Mouse (Mus musculus) hindbrain, embryonic 10.5 days (tissue): Measurements from ENCODE around the gene Gm44502. TPM values are rescaled to one million over a fixed set of nuclear protein-coding genes. Genes with fewer than 3 reads are reported as not detected.
"Not testable (repeated sequence)": the region's sequence is repeated elsewhere in the genome, so short reads cannot be mapped to it uniquely, and the experiment has no call there.

ENCODE experiments used
- DNase-seq: peaks from one replicate; pipeline ENCODE4 v3.0.0-alpha.2; 2017; ENCODE audit warnings: low spot score
- H3K27ac ChIP-seq: fragments of 300-500 bp; sonication (generic); 2 replicates; pipeline ENCODE4 v1.5.1; 2016; ENCODE audit warnings: mild to moderate bottlenecking, moderate library complexity
- H3K27me3 ChIP-seq: fragments of 300-500 bp; sonication (generic); 2 replicates; pipeline ENCODE4 v1.6.1; 2016; ENCODE audit warnings: mild to moderate bottlenecking; ENCODE audit not compliant: poor library complexity, insufficient read depth, severe bottlenecking
- H3K36me3 ChIP-seq: fragments of 300-500 bp; sonication (generic); 2 replicates; pipeline ENCODE4 v1.6.1; 2016; ENCODE audit warnings: mild to moderate bottlenecking, moderate library complexity
- H3K4me1 ChIP-seq: fragments of 300-500 bp; sonication (generic); replicated peaks from 2 replicates; pipeline ENCODE4 v1.6.1; 2016; ENCODE audit warnings: mild to moderate bottlenecking
- H3K4me3 ChIP-seq: fragments of 300-500 bp; sonication (generic); 2 replicates; pipeline ENCODE4 v1.5.1; 2016; ENCODE audit warnings: mild to moderate bottlenecking, moderate library complexity
- H3K9me3 ChIP-seq: fragments of 300-500 bp; sonication (generic); 2 replicates; pipeline ENCODE4 v1.6.1; 2016; ENCODE audit warnings: mild to moderate bottlenecking, moderate library complexity
- WGBS: fragments of 180-500 bp; shearing (Covaris S2); methylation state at CpG from one replicate; pipeline ENCODE4 v1.1.7; 2016; 5-methylcytosine and 5-hydroxymethylcytosine counted together
- polyA plus RNA-seq: library from polyadenylated mRNA; unstranded; fragments of >200 nt; fragmentation: Nextera tagmentation; extraction: Ambion mirVana; gene quantifications from 2 replicates; pipeline ENCODE4 v1.2.1, GENCODE M21; 2016

Gene Gm44502
- polyA plus RNA-seq, 1 experiment from 2014 or later = not detected

DNA sequence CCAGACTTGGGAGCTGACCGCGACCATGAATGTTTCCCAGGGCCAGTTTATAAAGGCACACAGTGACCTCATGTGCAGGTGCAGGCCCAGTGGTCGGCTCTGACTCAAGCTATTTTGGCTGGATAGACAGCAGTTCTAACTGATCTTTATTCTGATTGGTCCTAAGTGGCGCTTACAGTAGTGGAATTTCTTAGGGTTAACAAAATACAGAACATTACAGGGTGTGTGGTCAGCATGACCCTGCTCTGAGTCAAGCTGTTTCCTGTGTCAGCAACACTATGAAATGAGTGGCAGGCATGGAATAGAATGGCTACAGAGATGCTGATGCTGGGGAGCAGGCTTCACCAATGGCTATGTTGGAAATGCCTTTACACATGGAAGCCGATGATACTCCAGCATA, 6.4 kb upstream of the Gm44502 start:
- WGBS = 86% methylated on average over 5 of the region's 5 CpGs
- Histone ChIP-seq H3K27ac (no peak overlapping the region), H3K4me3 (no peak overlapping the region), H3K9me3 (no peaks in the 10 kb centered on the region), H3K4me1 (0 out of 2 replicates have a peak, but pooled peaks cover 4% of the 10 kb centered on the region), H3K27me3 (no peaks in the 10 kb centered on the region), H3K36me3 (no peaks in the 10 kb centered on the region)
- DNase-seq = no peak

DNA sequence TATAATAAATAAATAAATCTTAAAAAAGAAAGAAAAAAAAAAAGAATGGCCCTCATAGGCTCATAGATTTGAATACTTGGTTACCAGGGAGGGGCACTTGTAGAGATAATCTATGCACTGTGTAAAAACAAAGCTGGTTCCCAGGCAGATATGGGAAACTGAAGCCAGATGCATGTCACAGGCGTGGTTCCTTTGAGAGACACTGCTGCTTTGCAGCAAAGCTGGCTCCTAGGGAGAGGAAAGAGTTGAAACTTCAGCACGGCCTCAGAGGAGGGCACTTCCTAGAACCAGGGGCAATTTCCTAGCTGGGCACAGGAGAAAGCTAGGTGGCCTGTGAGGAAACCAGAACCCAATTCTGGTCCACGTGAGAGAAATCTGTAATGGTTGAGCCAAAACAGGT, 4.6 kb upstream of the Gm44502 start:
- no peaks in the 10 kb centered on the region for H3K36me3 ChIP-seq
- no peak overlapping the region for H3K27ac ChIP-seq
- H3K4me1 ChIP-seq = peaks cover 11% of the 10 kb centered on the region
- H3K9me3 ChIP-seq = no peaks in the 10 kb centered on the region
- H3K27me3 ChIP-seq = no peaks in the 10 kb centered on the region
- no peak for DNase-seq
- H3K4me3 ChIP-seq = no peak overlapping the region
- WGBS = 78% methylated on average over 3 of the region's 3 CpGs

DNA sequence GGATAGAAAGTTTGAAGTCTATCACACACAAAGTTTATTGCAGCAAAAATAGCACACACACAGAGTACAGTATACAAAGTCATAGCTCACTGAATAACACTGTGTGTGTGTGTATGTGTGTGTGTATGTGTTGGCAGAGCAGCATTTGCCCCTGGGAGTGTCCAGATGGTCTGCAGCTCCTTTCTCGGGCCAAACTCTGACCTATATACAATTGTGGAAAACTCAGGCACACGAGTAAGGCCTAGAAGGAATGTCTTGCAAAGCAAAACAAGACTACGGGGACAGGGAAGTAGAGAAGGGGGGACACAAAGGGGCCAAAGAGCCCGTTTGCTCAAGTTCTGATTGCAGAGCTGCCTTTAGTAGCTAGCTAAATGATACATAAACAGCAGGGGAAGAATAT, 3.5 kb upstream of the Gm44502 start:
- 80% methylated on average over 4 of the region's 4 CpGs for WGBS
- H3K4me3 ChIP-seq = no peak overlapping the region
- H3K4me1 ChIP-seq = peaks cover 22% of the 10 kb centered on the region
- peaks cover 4% of the 10 kb centered on the region; the same call in 1 of the 2 replicates for H3K36me3 ChIP-seq
- no peaks in the 10 kb centered on the region for H3K27me3 ChIP-seq
- no peak for DNase-seq
- no peak overlapping the region for H3K27ac ChIP-seq
- H3K9me3 ChIP-seq = no peaks in the 10 kb centered on the region

DNA sequence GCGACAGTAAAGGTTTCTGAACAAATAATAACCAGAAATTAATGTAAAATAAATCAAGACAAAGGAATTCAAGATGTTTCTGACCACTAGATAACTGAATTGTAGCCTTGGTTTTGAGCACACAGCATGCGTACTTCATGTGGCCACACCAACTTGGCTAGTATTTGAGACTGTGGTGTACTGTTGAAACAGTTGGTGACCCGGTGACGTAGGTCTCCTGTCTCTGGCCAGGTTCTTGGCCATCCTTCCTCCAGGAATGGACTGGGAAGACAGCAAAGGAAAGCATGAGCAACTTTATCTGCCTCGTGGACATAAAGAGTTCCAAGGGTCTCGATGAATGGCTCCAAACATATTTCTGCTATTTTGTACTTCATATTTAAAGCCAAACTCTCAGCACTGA, 2.3 kb upstream of the Gm44502 start:
- H3K4me3 ChIP-seq = no peak overlapping the region
- no peaks in the 10 kb centered on the region for H3K9me3 ChIP-seq
- no peak overlapping the region for H3K27ac ChIP-seq
- H3K27me3 ChIP-seq = no peaks in the 10 kb centered on the region
- H3K4me1 ChIP-seq = peaks cover 22% of the 10 kb centered on the region
- H3K36me3 ChIP-seq = peaks cover 16% of the 10 kb centered on the region
- DNase-seq = no peak
- 89% methylated on average over 6 of the region's 6 CpGs for WGBS

DNA sequence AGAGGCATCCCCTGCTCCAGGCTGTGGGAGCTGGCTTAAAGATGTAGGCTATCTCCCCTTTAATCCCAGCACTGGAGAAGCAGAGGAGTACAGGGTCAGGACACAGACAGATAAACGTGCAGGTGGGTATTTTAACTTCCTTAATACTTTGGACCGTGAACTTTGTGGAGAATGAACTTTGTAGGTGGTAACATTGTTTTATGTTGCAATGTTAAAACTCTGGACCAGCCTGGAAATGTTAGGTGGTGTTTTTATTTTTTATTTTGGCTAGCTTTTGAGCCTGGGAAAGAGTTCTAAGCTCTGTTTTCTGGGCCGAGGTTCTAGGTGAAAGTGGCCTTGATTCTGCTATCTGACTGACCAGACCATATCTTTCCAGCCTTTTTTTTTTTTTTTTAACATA, 1.8 kb upstream of the Gm44502 start:
- 86% methylated on average over 3 of the region's 3 CpGs for WGBS
- Histone ChIP-seq H3K27ac (no peak overlapping the region), H3K9me3 (no peaks in the 10 kb centered on the region), H3K27me3 (no peaks in the 10 kb centered on the region), H3K36me3 (peaks cover 21% of the 10 kb centered on the region), H3K4me1 (peaks cover 27% of the 10 kb centered on the region), H3K4me3 (no peak overlapping the region)
- DNase-seq = no peak

DNA sequence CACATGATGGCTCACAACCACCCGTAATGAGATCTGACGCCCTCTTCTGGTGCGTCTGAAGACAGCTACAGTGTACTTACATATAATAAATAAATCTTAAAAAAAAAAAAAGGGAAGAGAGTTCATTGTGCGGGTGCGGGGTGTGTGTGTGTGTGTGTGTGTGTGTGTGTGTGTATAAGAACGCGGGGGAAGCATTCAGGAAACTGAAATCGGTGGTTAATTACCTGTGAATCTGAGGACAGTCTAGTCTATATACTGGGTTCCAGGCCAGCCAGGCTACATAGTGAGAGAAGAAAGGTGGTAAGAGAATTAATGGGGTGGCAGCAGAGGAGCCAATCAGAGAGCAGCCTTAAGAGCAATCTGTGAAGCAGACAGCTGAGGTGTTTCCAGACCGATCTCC, 1.3 kb upstream of the Gm44502 start:
- not testable (repeated sequence) for DNase-seq, H3K27me3 ChIP-seq, H3K9me3 ChIP-seq, H3K4me3 ChIP-seq, H3K27ac ChIP-seq
- Histone ChIP-seq H3K4me1 (peaks cover 30% of the 10 kb centered on the region), H3K36me3 (peaks cover 26% of the 10 kb centered on the region)
- WGBS = 88% methylated on average over 9 of the region's 9 CpGs

DNA sequence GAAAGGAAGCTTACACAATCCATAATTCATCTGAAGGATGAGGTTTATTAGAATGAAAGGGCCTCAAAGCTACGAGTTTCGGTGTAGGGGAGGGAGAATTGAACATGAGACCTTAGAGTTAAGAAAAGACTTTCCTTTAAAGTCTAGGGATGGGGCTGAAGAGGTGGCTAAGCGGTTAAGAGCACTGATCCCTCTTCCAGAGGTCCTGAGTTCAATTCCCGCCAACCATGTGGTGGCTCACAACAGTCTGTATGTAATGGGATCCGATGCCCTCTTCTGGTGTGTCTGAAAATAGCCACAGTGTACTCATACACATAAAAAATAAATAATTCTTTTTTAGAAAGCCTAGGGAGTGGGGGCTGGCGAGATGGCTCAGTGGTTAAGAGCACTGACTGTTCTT, 845 bp upstream of the Gm44502 start:
- peaks cover 30% of the 10 kb centered on the region for H3K36me3 ChIP-seq
- 52% methylated on average over 6 of the region's 6 CpGs for WGBS

DNA sequence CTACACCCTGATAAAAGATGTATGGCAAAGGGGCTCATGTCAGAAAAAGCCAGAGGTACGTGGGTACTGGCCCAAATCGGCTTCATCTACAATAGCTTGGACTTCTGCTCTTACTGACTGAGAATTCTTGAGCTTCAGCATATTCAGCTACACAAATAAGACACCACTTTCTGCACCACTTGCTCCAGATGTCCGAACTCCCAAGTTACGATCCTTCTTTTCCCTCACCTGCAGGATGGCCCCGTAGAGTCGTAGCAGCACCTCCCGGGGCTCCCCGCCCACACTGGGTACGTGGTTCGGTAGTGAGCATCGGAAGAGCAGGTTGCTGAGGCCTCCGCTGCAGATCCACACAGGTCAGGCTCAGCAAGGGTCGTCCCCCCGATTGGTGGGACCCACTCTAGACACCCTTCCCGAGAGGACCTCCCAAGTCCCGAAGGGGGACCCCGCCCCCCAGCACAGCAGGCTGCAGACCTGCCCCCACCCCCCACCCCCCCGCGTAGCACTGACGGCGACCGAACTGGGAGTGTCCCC, 610 bp downstream of the Gm44502 start:
- no peaks in the 10 kb centered on the region for H3K27me3 ChIP-seq
- 5% methylated on average over 22 of the region's 22 CpGs for WGBS
- H3K9me3 ChIP-seq = no peaks in the 10 kb centered on the region
- H3K36me3 ChIP-seq = peaks cover 38% of the 10 kb centered on the region
- peak overlapping the region; percentile 83 for H3K4me3 ChIP-seq
- H3K27ac ChIP-seq = peak overlapping the region; percentile 97
- no peak for DNase-seq
- peaks cover 38% of the 10 kb centered on the region for H3K4me1 ChIP-seq

More for the DNA sequence above, 845 bp upstream of the Gm44502 start:
- H3K27me3 ChIP-seq = no peaks in the 10 kb centered on the region
- DNase-seq = no peak
- H3K4me3 ChIP-seq = peak overlapping the region; percentile 83
- peaks cover 35% of the 10 kb centered on the region for H3K4me1 ChIP-seq
- no peaks in the 10 kb centered on the region for H3K9me3 ChIP-seq
- H3K27ac ChIP-seq = peak overlapping the region; percentile 97

DNA sequence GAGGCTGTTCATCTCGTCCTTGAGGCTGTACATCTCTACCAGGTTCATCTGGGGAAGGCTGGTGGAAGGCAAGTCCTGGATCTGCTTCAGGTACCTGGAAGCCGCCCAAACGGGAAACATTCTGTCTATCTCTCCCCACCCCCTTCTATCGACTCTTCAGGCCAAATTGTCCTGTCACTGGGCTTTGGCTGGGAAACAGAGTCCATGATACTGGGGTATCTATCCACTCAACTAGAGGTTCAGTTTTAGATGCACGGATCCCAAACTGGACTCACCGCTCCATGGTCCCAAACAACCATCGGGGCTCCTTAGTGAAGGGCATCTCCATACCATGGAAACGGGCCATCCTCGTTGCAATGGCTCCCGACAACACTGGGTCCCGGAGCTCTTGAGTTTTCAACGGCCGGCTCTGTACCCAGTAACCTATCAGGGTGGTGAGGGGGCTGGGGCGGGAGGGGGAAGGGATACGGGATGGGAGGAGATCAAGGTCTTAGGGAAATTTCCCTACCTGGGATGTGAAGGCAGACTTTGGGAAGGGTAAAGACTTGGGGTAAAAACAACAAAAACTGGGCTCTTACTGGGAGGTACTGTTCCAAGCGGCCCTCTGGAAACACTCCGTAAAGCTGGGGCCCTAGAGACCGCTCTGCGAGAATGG, 1.2 kb downstream of the Gm44502 start:
- WGBS = 82% methylated on average over 19 of the region's 19 CpGs
- H3K9me3 ChIP-seq = no peaks in the 10 kb centered on the region
- H3K4me1 ChIP-seq = peaks cover 38% of the 10 kb centered on the region
- no peak for DNase-seq
- H3K36me3 ChIP-seq = peaks cover 40% of the 10 kb centered on the region
- H3K27me3 ChIP-seq = no peaks in the 10 kb centered on the region
- H3K27ac ChIP-seq = 0 out of 2 replicates have a peak overlapping the region, but pooled peaks have one; percentile 97
- H3K4me3 ChIP-seq = peak overlapping the region; percentile 83

DNA sequence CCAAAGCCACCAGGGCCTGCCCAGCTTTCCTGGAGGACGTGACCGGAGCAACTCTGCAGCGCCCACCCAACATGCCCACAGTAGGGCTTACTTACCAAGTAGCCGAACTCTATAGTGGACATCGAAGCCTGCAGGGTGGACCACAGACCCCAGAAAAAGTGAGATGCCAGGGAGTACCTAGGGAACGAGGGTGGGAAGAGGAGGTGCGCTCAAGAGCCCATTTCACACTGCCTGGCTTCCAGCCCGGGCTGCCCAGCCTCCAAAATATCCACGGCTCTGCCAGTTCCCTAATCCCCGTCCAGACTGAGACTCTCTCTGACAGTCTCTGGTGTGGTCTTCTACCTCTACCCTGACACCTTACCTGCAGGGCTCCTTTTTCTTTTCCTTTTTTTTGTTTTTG, 2.8 kb downstream of the Gm44502 start:
- peaks cover 48% of the 10 kb centered on the region for H3K36me3 ChIP-seq
- 94% methylated on average over 10 of the region's 10 CpGs for WGBS
- peaks cover 38% of the 10 kb centered on the region for H3K4me1 ChIP-seq
- no peak overlapping the region for H3K4me3 ChIP-seq
- no peak overlapping the region for H3K27ac ChIP-seq
- no peak for DNase-seq
- H3K27me3 ChIP-seq = no peaks in the 10 kb centered on the region
- no peaks in the 10 kb centered on the region for H3K9me3 ChIP-seq

DNA sequence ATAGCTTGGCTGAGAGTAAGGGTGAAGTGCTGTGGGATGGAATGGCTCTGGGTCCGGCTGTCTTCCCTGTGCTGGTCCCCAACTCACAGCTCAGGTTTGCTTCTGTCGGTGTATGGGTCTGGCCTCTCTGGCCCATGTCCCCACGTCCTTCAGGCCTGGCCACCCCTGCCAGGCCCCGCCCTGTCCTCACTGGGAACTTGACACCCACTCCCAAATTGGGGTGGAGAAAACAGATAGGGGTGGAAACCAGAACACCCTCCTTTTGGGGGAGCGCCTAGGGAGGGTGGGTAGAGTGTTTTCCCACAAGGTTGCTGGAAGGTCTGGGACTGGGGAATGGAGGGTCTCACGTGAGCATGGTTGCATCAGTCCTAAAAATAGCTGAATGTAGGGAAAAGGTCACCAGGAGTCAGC, 3.8 kb downstream of the Gm44502 start, which contains the start of gene Cpt1b:
Gene Cpt1b, minus strand, starts transcription at position 153 of the 411 bp plus-strand sequence.
- 34% methylated on average over 6 of the region's 6 CpGs for WGBS
- Histone ChIP-seq H3K9me3 (no peaks in the 10 kb centered on the region), H3K4me3 (no peak within 1 kb of the TSS), H3K27me3 (no peaks in the 10 kb centered on the region), H3K4me1 (peaks cover 32% of the 10 kb centered on the region), H3K27ac (0 out of 2 replicates have a peak within 1 kb of the TSS, but pooled peaks have one; percentile 5), H3K36me3 (peaks cover 55% of the 10 kb centered on the region)
- no peak for DNase-seq

DNA sequence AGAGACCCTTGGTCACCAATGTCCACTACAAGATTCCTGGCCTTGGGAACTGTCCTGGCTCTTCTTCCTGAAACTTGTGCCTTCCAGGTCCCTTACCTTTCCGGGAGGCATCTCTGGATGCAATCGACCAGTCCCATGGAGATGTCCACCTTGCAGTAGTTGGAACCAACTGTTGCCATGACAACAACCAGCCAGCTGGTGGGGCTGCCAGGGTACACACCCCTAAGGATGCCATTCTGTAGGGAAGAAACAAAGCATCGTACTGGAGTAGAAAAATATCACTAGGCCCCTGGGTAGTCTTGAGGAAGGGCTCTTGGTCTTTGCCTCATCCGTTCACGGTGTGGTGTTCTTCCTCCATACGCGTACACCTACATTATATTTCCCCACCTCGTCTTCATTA, 4.9 kb downstream of the Gm44502 start:
- Histone ChIP-seq H3K36me3 (peaks cover 66% of the 10 kb centered on the region), H3K9me3 (no peaks in the 10 kb centered on the region), H3K27ac (no peak overlapping the region), H3K27me3 (no peaks in the 10 kb centered on the region), H3K4me1 (peaks cover 26% of the 10 kb centered on the region), H3K4me3 (no peak overlapping the region)
- 88% methylated on average over 8 of the region's 8 CpGs for WGBS
- DNase-seq = no peak

DNA sequence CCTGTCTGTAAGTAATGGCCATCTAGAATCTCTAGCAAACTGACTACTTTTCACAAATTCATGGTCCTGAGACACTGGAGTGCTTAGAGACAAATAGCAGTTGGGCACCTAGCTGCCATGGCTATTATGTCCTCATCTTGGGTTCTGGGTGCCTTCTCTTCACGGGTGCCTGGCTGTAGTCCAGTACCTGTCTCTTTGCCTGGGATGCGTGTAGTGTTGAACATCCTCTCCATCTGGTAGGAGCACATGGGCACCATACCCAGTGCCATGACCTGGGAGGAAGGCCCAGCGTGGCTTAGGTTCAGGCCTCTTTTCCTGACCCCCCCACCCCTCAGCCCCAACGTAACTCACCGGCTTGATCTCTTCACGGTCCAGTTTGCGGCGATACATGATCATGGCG, 7.6 kb downstream of the Gm44502 start:
- H3K9me3 ChIP-seq = no peaks in the 10 kb centered on the region
- DNase-seq = no peak
- H3K27ac ChIP-seq = no peak overlapping the region
- H3K36me3 ChIP-seq = peaks cover 79% of the 10 kb centered on the region
- peaks cover 15% of the 10 kb centered on the region for H3K4me1 ChIP-seq
- H3K27me3 ChIP-seq = no peaks in the 10 kb centered on the region
- WGBS = 94% methylated on average over 9 of the region's 9 CpGs
- H3K4me3 ChIP-seq = no peak overlapping the region
